Mouse (Mus musculus) skeletal muscle tissue, adult 2 months (tissue): ENCODE results near the gene Cubn.

ENCODE experiments used
- DNase-seq: peaks from one replicate; pipeline ENCODE4 v3.0.0-alpha.2; 2012; ENCODE audit warnings: low read depth, low spot score

The Cubn gene

GRCm38 (mm10) chr2:13491734-13492133 is at the start of gene Cubn:
Cubn (minus strand) TSS chr2:13491813.
- DNase-seq: no peak

GRCm38 (mm10) chr2:13539860-13540259 is 48.2 kb upstream of the Cubn start:
- DNase-seq: no peak

- no peak for DNase-seq
These were observed 47.2 kb upstream of the Cubn start for GRCm38 (mm10) chr2:13538704-13539377.

GRCm38 (mm10) chr2:13538258-13538657 is 46.6 kb upstream of the Cubn start:
- peak; percentile 11 for DNase-seq

- no peak for DNase-seq
These were observed 46.1 kb upstream of the Cubn start for GRCm38 (mm10) chr2:13537733-13538132.

- no peak for DNase-seq
These were observed 45.1 kb upstream of the Cubn start for GRCm38 (mm10) chr2:13536747-13537146.

- no peak for DNase-seq
These were observed 39.0 kb upstream of the Cubn start for GRCm38 (mm10) chr2:13530639-13531038.

GRCm38 (mm10) chr2:13529253-13529933 is 37.8 kb upstream of the Cubn start:
- no peak for DNase-seq

GRCm38 (mm10) chr2:13527531-13527930 is 35.9 kb upstream of the Cubn start:
- no peak for DNase-seq

- no peak for DNase-seq
These were observed 35.5 kb upstream of the Cubn start for GRCm38 (mm10) chr2:13527125-13527524.

GRCm38 (mm10) chr2:13526205-13526604 is 34.6 kb upstream of the Cubn start:
- no peak for DNase-seq

GRCm38 (mm10) chr2:13523540-13524456 is 32.2 kb upstream of the Cubn start:
- DNase-seq: no peak

- no peak for DNase-seq
These were observed 30.5 kb upstream of the Cubn start for GRCm38 (mm10) chr2:13522106-13522505.

GRCm38 (mm10) chr2:13514949-13515348 is 23.3 kb upstream of the Cubn start:
- no peak for DNase-seq

- no peak for DNase-seq
These were observed 11.1 kb upstream of the Cubn start for GRCm38 (mm10) chr2:13502717-13503116.

- no peak for DNase-seq
These were observed 9.9 kb upstream of the Cubn start for GRCm38 (mm10) chr2:13501553-13501952.

GRCm38 (mm10) chr2:13500298-13500999 is 8.8 kb upstream of the Cubn start:
- no peak for DNase-seq

GRCm38 (mm10) chr2:13499196-13499595 is 7.6 kb upstream of the Cubn start:
- DNase-seq: no peak

- DNase-seq: no peak
These were observed 4.5 kb upstream of the Cubn start for GRCm38 (mm10) chr2:13496087-13496486.

GRCm38 (mm10) chr2:13492927-13493326 is 1.3 kb upstream of the Cubn start:
- DNase-seq: no peak

- no peak for DNase-seq
These were observed 1.1 kb downstream of the Cubn start for GRCm38 (mm10) chr2:13490480-13490879.

GRCm38 (mm10) chr2:13486470-13486869 is 5.1 kb downstream of the Cubn start:
- no peak for DNase-seq
